Mouse (Mus musculus): ENCODE data around the gene Ttn. TPM values are rescaled to one million over a fixed set of nuclear protein-coding genes. Genes with fewer than 3 reads are reported as not detected.

Ttn gene
- polyA plus RNA-seq, 1 experiment from 2014 or later = 0.40 TPM

- Histone ChIP-seq H3K36me3 (replicated peaks) (no peaks in the 10 kb centered on the region), H3K9me3 (no peaks in the 10 kb centered on the region), H3K4me1 (no peaks in the 10 kb centered on the region), H3K4me2 (no peak overlapping the region), H3K4me3 (no peak overlapping the region), H3K9ac (no peak overlapping the region), H3K27ac (no peak overlapping the region), H3K27me3 (replicated peaks) (no peaks in the 10 kb centered on the region)
- 89% methylated on average over 7 of the region's 7 CpGs for WGBS
- no peak for ATAC-seq (replicated peaks)
Observed at GRCm38 (mm10) chr2:76888721-76889120, 93.6 kb downstream of the Ttn start.

- H3K4me1 ChIP-seq = no peaks in the 10 kb centered on the region
- no peak overlapping the region for H3K4me3 ChIP-seq
- ATAC-seq (replicated peaks) = no peak
- no peaks in the 10 kb centered on the region for H3K27me3 ChIP-seq (replicated peaks)
- no peaks in the 10 kb centered on the region for H3K36me3 ChIP-seq (replicated peaks)
- H3K4me2 ChIP-seq = no peak overlapping the region
- no peak overlapping the region for H3K27ac ChIP-seq
- WGBS = 87% methylated on average over 13 of the region's 13 CpGs
- no peaks in the 10 kb centered on the region for H3K9me3 ChIP-seq
- H3K9ac ChIP-seq = no peak overlapping the region
Observed at GRCm38 (mm10) chr2:76885855-76886254, 96.5 kb downstream of the Ttn start.

DNA sequence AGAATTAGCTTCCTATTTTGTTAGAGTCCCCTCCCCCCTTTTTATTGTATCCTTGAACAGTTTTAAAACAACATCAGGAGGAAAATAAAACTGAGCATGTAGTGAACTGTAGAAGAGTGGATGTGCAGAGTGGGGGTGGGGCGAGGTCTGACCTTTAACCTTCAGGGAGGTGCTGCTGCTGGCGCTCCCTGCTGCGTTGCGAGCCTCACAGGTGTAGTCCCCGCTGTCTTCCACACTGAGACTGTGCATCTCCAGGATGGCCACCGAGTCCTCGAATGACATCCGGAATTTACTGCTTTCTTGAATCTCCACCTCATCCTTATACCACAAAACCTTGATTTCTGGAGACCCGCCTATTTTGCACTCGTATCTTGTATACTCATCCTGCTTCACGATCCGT, 100.9 kb downstream of the Ttn start:
- Histone ChIP-seq H3K27me3 (replicated peaks) (no peaks in the 10 kb centered on the region), H3K4me2 (no peak overlapping the region), H3K9ac (no peak overlapping the region), H3K9me3 (no peaks in the 10 kb centered on the region), H3K4me3 (no peak overlapping the region), H3K27ac (no peak overlapping the region), H3K36me3 (replicated peaks) (no peaks in the 10 kb centered on the region), H3K4me1 (no peaks in the 10 kb centered on the region)
- no peak for ATAC-seq (replicated peaks)
- 90% methylated on average over 12 of the region's 12 CpGs for WGBS

DNA sequence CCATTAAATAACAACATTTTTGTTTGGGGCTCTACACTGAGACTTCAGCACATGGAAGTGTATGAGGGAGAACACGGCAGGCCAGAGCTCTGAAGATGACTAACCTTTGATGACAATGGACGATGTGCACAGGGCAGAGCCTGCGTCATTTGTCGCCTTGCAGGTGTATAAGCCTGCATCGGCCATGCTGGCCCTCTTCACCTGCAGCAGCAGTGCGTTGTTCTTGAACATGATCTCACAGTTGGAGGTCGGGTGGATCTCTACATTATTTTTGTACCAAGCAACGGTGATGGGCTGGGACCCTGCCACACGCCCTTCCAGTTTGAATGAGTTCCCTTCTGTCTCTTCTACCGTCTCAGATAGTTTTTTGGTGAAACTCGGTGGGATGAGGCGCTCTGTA, 106.8 kb downstream of the Ttn start:
- no peak overlapping the region for H3K9ac ChIP-seq
- ATAC-seq (replicated peaks) = no peak
- 92% methylated on average over 12 of the region's 12 CpGs for WGBS

DNA sequence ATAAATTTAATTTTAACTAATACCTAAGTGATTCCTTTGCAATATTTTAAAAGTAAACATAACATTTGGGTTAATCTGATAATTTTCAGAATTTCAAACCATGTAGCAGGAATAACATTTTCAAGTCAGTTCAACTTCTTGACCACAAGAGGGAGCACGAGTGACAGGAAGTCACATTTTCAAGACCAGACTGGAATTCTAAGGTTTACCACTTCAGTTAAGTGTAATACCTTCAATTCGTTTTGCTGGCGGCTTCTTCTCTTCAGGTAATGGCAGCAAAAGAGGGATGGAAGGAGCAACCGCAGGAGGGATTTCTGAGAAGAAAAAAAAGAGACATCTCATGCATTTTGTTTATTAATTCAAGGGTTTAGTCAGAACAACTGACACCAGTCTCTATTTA, 115.4 kb downstream of the Ttn start:
- Histone ChIP-seq H3K9me3 (no peaks in the 10 kb centered on the region), H3K36me3 (replicated peaks) (no peaks in the 10 kb centered on the region), H3K9ac (no peak overlapping the region), H3K27ac (no peak overlapping the region), H3K4me1 (no peaks in the 10 kb centered on the region), H3K4me3 (no peak overlapping the region), H3K4me2 (no peak overlapping the region), H3K27me3 (replicated peaks) (no peaks in the 10 kb centered on the region)
- 31% methylated on average over 4 of the region's 4 CpGs for WGBS
- ATAC-seq (replicated peaks) = no peak

More for the DNA sequence above, 106.8 kb downstream of the Ttn start:
- H3K4me2 ChIP-seq = no peak overlapping the region
- H3K27ac ChIP-seq = no peak overlapping the region
- H3K4me3 ChIP-seq = no peak overlapping the region
- no peaks in the 10 kb centered on the region for H3K27me3 ChIP-seq (replicated peaks)
- no peaks in the 10 kb centered on the region for H3K4me1 ChIP-seq
- H3K36me3 ChIP-seq (replicated peaks) = no peaks in the 10 kb centered on the region
- H3K9me3 ChIP-seq = no peaks in the 10 kb centered on the region

GRCm38 (mm10) chr2:76865497-76865896, 116.8 kb downstream of the Ttn start:
- 87% methylated on average over 2 of the region's 2 CpGs for WGBS
- ATAC-seq (replicated peaks) = no peak

GRCm38 (mm10) chr2:76861327-76861726, 121.0 kb downstream of the Ttn start:
- ATAC-seq (replicated peaks) = no peak
- H3K36me3 ChIP-seq (replicated peaks) = no peaks in the 10 kb centered on the region
- no peak overlapping the region for H3K4me2 ChIP-seq
- no peaks in the 10 kb centered on the region for H3K27me3 ChIP-seq (replicated peaks)
- no peaks in the 10 kb centered on the region for H3K9me3 ChIP-seq
- H3K9ac ChIP-seq = no peak overlapping the region
- no peak overlapping the region for H3K27ac ChIP-seq
- H3K4me1 ChIP-seq = no peaks in the 10 kb centered on the region
- no peak overlapping the region for H3K4me3 ChIP-seq

More at GRCm38 (mm10) chr2:76865497-76865896, 116.8 kb downstream of the Ttn start:
- Histone ChIP-seq H3K4me3 (no peak overlapping the region), H3K9me3 (no peaks in the 10 kb centered on the region), H3K4me1 (no peaks in the 10 kb centered on the region), H3K27ac (no peak overlapping the region), H3K9ac (no peak overlapping the region), H3K36me3 (replicated peaks) (no peaks in the 10 kb centered on the region), H3K4me2 (no peak overlapping the region), H3K27me3 (replicated peaks) (no peaks in the 10 kb centered on the region)

GRCm38 (mm10) chr2:76850066-76850465, 132.3 kb downstream of the Ttn start:
- H3K9ac ChIP-seq = no peak overlapping the region
- H3K4me2 ChIP-seq = no peak overlapping the region
- no peak for ATAC-seq (replicated peaks)
- H3K27ac ChIP-seq = no peak overlapping the region
- 94% methylated on average over 4 of the region's 4 CpGs for WGBS
- H3K9me3 ChIP-seq = no peaks in the 10 kb centered on the region
- H3K36me3 ChIP-seq (replicated peaks) = no peaks in the 10 kb centered on the region
- no peaks in the 10 kb centered on the region for H3K4me1 ChIP-seq
- no peaks in the 10 kb centered on the region for H3K27me3 ChIP-seq (replicated peaks)
- H3K4me3 ChIP-seq = no peak overlapping the region

DNA sequence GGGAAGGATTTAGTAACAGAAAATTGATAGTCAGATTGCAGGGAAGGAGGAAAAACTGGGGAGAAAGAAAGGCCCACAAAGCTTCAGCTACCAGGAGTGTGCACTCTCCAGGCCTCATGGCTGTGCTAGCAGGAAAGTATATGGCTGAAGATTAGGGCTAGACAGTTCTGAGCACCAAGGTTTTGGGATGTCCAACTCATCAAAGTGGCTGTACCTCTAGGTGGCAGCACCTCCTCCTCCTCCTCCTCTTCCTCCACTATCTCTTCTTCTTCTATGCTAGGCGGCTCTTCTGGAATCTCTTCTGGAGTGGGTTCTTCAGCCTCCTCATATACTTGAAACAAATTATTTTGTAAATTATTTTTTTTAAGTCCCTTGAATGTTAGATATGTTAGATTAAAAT, 139.2 kb downstream of the Ttn start:
- no peak overlapping the region for H3K27ac ChIP-seq
- no peaks in the 10 kb centered on the region for H3K4me1 ChIP-seq
- no peak for ATAC-seq (replicated peaks)
- WGBS = 73% methylated on average over 1 of the region's 1 CpGs
- H3K36me3 ChIP-seq (replicated peaks) = no peaks in the 10 kb centered on the region
- no peaks in the 10 kb centered on the region for H3K27me3 ChIP-seq (replicated peaks)
- no peaks in the 10 kb centered on the region for H3K9me3 ChIP-seq
- H3K9ac ChIP-seq = no peak overlapping the region
- H3K4me2 ChIP-seq = no peak overlapping the region
- H3K4me3 ChIP-seq = no peak overlapping the region

GRCm38 (mm10) chr2:76820472-76820871, 161.9 kb downstream of the Ttn start:
- no peak overlapping the region for H3K27ac ChIP-seq
- ATAC-seq (replicated peaks) = no peak
- H3K4me2 ChIP-seq = no peak overlapping the region
- no peaks in the 10 kb centered on the region for H3K4me1 ChIP-seq
- H3K36me3 ChIP-seq (replicated peaks) = no peaks in the 10 kb centered on the region
- H3K9me3 ChIP-seq = no peaks in the 10 kb centered on the region
- H3K9ac ChIP-seq = no peak overlapping the region
- no peaks in the 10 kb centered on the region for H3K27me3 ChIP-seq (replicated peaks)
- no peak overlapping the region for H3K4me3 ChIP-seq

DNA sequence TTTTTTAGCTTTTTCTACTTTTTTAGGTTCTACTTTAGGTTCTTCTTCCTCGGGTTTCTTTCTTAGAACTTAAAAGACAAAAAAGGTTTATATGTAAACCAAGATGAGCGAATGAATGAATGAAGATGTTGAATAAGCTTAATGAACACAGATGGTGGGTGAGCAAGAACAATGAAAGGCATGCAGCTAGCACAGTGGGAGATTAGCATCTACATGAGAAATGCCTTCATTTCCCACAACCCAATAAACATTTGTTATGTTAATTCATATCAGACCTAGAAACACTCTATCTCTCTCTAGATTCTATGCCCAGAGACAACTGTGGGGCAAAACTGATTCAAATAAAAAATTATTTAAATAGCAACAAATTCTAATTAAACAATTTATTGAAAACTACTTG, 164.6 kb downstream of the Ttn start:
- Histone ChIP-seq H3K4me1 (no peaks in the 10 kb centered on the region), H3K9ac (no peak overlapping the region), H3K36me3 (replicated peaks) (no peaks in the 10 kb centered on the region), H3K9me3 (no peaks in the 10 kb centered on the region), H3K27ac (no peak overlapping the region), H3K4me2 (no peak overlapping the region), H3K27me3 (replicated peaks) (no peaks in the 10 kb centered on the region), H3K4me3 (no peak overlapping the region)
- no peak for ATAC-seq (replicated peaks)
- WGBS = 7% methylated on average over 2 of the region's 2 CpGs

DNA sequence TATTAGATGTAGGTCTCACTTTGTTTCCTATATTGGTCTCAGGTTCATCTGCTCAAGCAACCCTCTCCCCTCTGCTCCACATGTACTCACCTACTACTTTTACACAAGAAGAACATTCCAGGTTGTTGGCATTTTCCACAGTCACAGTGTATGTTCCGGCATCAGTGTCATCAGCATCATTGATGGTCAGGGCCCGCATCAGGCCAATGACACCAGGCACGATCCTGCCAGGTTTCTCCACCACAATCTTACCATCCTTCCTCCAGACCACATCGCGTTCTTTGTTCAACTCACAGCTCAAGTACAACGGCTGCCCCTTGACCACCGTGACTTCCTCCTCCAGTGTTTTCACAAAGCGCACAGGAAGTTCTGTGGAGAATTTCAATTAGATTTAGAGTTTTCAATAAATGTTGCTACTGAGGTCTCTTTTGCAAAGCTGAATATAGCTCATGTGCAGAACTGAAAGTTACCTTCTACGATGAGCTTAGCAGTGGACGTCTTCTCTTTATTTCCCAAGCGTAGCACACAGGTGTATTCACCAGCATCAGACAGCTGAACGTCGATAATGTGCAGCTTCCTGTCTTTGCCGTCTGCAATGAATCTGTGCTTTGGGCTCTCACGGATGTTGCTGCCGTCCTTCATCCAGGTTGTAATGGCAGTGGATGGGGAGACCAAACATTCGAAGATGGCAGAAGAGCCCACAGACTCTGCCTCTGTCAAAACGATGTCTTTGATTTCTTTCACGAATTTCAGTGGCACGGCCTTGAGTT, 168.1 kb downstream of the Ttn start:
- H3K36me3 ChIP-seq (replicated peaks) = no peaks in the 10 kb centered on the region
- H3K9me3 ChIP-seq = no peaks in the 10 kb centered on the region
- no peak for ATAC-seq (replicated peaks)
- no peak overlapping the region for H3K9ac ChIP-seq
- no peaks in the 10 kb centered on the region for H3K27me3 ChIP-seq (replicated peaks)
- H3K4me1 ChIP-seq = no peaks in the 10 kb centered on the region
- no peak overlapping the region for H3K4me2 ChIP-seq
- H3K27ac ChIP-seq = no peak overlapping the region
- no peak overlapping the region for H3K4me3 ChIP-seq
- 91% methylated on average over 20 of the region's 20 CpGs for WGBS

- Histone ChIP-seq H3K27me3 (replicated peaks) (no peaks in the 10 kb centered on the region), H3K4me3 (no peak overlapping the region), H3K9ac (no peak overlapping the region), H3K36me3 (replicated peaks) (no peaks in the 10 kb centered on the region), H3K4me2 (no peak overlapping the region), H3K4me1 (no peaks in the 10 kb centered on the region), H3K27ac (no peak overlapping the region), H3K9me3 (no peaks in the 10 kb centered on the region)
- no peak for ATAC-seq (replicated peaks)
- 96% methylated on average over 17 of the region's 17 CpGs for WGBS
Observed at GRCm38 (mm10) chr2:76811160-76811559, 171.2 kb downstream of the Ttn start.
